Mouse (Mus musculus) v-Abl transformed pro-B cells (cell line): ENCODE data around the gene Pdp2.
"Not testable (repeated sequence)": the region's sequence is repeated elsewhere in the genome, so short reads cannot be mapped to it uniquely, and the experiment has no call there.

Experiments used
- in situ Hi-C, 2 experiments: fragments of 400-800 bp; cut with MboI; formaldehyde crosslinking; loops; one replicate each; pipeline ENCODE4 v1.15.1; 2025; ENCODE audit not compliant: unreplicated experiment in 2 of 2

Gene Pdp2

DNA sequence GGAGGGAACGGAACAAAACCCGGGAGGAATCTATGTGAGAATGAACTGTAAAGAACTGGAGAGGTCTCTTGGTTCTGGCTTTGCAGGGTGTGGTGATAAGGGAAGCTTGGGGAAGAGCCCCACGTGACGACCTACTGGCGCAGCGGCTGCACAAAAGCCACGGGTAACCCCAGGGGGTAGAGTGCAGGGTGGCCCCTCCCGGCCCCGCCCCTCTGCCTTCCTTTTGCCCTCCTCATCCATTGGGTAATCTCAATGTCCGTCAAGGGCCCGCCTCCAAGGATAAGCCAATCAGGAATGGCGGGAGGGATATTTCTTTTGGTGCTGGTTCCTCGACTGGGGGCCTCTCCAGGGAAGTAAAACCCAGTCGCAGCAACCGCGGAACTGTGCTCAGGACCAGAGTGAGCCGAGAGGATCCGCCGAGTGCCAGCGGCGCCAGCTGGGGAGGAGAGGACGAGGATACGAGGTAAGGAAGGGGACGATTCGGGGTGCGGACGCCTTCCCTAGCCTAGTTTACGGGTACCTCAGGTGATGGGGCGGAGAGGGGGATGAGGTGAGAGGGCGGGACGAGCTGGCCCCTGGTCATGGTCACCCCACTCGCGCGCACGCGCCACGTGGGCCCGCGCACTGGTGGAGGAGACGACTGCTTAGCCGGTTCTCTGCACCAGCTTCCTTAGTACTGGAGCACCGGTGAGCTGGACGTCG is at the start of gene Pdp2:
Pdp2 (plus strand) TSS at position 319 of the 702 bp plus-strand sequence.
- in situ Hi-C loops = loop anchor here in 1 of 2 experiments (5.0 kb wide), 1 partner anchor 51 kb away; the partner anchor contains the start of gene Ciao2b

GRCm38 (mm10) chr8:104541515-104541880 is 49.8 kb upstream of the Pdp2 start:
- in situ Hi-C loops = no loop called here

DNA sequence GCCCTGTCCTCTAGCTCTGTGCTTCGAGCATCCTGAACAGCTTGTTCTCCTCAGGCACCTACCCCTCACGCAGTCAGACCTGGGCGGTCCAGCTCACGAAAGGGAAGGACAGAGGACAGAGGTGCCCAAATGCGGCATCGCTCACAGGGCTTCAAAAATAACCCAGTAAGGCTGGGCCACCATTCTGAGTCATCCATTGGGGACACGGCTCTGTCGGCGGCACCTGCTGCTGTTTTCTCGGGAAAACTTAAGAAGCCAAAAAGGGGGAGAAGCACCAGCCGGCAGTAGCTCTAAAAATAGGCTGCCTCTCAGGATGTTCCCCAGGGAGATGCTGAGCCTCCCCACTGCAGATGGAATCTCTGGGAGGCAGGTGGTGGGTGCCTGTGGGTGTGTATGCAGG is 49.1 kb upstream of the Pdp2 start:
- in situ Hi-C loops = no loop called here

DNA sequence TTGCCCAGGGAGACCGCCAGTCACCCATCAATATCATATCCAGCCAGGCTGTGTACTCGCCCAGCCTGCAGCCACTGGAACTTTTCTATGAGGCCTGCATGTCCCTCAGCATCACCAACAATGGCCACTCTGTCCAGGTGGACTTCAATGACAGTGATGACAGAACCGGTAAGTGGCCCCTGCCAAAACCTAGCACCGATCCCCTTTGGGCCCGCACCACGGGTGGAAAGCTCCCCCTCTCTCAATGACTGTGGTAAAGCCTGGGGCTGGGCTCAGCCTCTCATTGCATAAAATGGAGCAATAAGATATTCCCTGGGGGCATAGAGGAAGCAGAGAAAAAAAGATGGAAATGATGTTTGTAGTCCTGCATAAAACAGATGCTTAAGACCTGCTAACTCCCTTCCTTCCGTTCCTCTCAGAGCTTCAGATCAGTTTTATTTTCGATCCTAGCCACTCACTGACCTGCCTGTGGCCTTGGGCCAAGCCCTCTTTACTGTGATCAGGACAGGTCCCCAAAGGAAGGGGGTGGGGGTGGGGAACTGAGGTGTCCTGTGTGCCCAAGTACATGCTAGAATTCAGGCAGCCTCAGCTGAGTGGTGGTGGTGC is 47.7 kb upstream of the Pdp2 start:
- in situ Hi-C loops = no loop called here

DNA sequence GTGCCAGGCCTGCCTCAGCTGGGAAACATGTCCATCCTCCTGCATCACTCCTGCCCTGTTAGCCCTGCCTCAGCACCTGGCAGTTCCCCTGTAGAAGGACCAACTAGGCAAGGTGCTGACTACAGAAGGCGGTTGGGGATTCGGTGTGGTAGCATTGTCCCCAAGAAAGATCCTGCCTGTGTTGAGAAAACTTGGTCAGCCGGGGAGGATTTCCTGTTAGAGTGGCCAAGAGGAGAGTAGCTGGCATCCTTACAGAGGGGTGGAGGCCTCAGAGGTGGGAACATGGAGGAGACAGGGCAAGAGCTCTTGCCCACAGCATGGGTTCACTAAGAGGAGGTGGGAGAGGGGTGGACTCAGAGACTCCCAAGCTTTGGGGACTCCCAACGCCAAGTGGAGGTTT is 36.1 kb upstream of the Pdp2 start:
- in situ Hi-C loops = no loop called here

DNA sequence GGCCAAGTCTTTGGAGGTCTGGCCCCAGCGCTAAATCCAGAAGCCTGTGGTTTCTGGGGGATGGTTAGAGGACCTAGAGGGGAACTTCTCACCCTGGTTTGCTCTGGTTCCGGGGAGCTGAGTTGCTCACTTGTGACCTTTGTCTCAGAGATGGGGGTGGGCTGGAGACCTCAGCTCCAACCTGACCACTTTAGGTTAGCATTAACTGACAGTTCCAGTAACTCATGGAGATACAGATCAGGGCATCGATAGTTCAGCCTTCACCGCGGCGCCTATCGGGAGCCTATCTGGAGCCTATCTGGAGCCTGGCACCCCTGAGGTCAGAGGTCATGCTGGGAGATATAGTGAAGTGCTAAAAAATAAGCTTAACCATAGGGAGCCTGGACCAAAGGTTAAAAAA is 34.0 kb upstream of the Pdp2 start:
- in situ Hi-C loops = no loop called here

DNA sequence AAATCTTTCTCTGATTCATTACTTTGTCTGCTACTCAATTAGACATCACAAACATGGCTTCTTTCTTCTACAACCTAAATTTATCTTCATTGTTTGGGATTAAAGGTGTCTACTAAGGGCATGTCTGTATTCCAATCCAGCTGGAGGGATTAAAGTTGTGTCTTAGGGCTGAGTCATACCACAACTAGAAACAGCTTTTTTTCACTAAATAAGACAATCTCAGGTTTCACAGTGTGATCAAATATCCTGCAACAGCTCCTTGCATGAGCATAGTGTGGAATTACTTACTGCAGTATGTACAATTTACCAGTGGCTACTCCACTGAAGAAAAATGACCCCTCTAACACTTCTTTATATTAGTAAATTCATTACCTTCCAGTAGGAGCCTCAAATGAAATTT is 30.5 kb upstream of the Pdp2 start:
- in situ Hi-C loops = loop anchor here in 1 of 2 experiments (10.0 kb wide), 1 partner anchor 116 kb away; the partner anchor contains the start of gene Dync1li2

DNA sequence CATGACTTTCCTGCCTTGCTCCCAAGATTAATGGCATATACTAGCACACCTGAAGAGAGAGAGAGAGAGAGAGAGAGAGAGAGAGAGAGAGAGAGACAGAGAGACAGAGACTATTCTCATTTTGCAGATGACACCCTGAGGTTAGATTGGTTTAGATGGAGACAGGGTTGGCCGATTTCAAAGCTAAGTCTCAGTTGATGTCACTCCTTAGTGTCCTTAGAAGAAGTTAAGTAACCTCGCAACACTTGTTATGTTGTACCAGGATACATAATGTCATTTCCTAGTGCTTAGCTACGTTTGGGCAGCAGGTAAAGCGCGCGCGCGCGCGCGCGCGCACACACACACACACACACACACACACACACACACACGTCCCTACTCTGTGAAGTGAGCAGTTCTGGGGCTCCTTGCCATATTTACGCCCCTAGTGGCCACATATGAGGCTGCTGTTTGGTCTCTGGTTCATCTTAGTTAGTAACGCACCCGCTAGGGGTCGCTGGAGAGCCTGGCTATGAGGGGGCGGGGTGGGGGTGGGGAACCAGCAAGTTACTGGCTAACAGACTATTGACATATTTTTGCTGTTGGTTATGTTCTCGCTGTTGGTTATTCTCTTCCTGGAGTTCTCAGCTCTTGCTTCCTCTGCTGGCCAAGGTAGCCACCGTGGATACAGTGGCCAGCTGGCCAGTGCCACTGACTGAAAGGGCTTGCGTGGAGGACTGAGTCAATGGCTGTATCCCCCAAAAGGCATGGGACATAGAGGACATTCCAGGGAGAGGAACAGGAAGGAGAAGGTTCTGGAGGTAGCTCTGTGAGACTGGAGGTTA is 26.4 kb upstream of the Pdp2 start:
- in situ Hi-C loops = loop anchor here in 1 of 2 experiments (10.0 kb wide), 1 partner anchor 120 kb away; the partner anchor contains the start of gene Dync1li2

DNA sequence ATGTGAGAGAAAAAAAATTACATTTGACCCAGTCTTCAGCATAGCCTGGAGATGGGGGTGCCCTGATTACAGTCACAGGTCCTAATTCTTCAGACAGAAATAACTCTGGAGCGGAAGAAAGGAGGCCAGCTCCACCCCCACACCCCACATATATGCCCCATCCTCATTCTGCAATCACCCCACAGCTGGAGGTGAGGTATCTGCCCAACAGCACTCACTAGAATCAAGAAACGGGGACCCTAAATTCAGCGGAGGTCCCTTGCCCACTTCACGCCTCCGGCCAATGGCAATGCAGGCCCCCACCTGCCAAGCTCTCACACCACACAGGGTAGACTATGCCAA is 25.8 kb upstream of the Pdp2 start:
- in situ Hi-C loops = loop anchor here in 1 of 2 experiments (10.0 kb wide), 1 partner anchor 121 kb away; the partner anchor contains the start of gene Dync1li2

- in situ Hi-C loops = loop anchor here in 1 of 2 experiments (10.0 kb wide), 1 partner anchor 125 kb away; the partner anchor contains the start of gene Dync1li2
Measured at GRCm38 (mm10) chr8:104569559-104569958, 21.7 kb upstream of the Pdp2 start.

DNA sequence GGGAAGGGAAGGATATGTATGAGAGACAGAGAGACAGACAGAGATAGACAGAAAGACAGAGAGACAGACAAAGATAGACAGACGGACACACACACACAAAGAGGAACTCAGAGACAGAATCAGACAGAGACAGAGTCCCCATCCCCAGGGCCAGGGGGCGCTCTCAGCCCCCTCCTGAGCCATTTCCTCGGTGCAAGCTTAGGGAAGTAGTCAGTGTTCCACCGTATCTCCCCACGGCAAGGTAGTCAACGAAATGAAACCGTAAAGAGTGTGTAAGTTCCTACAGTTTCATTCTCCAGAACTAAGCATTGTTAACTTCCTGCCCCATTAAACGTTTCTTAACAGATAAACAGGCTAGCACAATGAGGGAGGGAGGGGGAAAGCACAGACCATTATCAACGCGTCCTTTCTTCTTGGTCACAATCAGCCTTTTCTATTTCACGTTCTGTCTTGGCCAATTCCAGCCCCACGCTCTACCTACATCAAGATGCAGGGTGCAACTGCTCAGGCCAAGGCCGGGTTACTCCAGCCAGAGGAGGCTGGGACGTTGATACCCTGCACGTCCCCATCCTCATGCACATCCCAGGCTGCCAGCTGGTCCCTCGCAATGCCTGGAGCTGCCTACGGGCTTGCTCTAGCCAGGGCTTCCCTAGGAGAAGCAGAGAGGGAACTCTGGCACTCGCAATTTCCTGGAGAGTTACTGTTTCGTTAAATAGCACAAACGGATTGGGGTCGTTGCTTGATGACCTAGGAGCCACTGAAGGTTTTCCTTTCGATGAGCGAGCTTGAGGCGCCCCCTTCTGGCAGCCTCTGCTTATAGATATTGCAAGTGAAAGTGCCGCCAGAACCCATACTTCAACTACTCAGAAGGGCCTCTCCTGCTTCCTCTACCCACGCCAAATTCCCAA is 20.6 kb upstream of the Pdp2 start:
- in situ Hi-C loops = loop anchor here (5.0 kb wide), 2 partner anchors 228 to 428 kb away; no protein-coding TSS in a partner anchor

DNA sequence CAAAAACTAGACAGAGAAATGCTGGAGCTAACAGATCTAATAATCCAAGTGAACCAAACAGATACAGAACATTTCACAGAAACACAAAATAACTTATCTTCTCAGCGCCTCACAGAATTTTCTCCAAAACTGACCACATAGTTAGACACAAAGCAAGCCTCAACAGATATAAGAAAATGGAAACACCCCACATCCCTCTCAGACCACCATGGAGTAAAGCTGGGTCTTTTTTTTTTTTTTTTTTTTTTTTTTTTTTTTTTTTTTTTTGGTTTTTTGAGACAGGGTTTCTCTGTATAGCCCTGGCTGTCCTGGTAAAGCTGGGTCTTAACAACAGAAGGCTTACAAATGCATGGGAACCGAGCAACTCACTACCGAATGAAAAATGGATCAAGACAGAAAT is 14.4 kb upstream of the Pdp2 start:
- in situ Hi-C loops = no loop called here

- in situ Hi-C loops = not testable (repeated sequence)
Measured at GRCm38 (mm10) chr8:104577606-104578005, 13.6 kb upstream of the Pdp2 start.

GRCm38 (mm10) chr8:104584522-104584921 is 6.7 kb upstream of the Pdp2 start:
- in situ Hi-C loops = no loop called here

GRCm38 (mm10) chr8:104590284-104590683 is 967 bp upstream of the Pdp2 start:
- in situ Hi-C loops = loop anchor here in 1 of 2 experiments (5.0 kb wide), 1 partner anchor 52 kb away; the partner anchor contains the start of gene Ciao2b

- in situ Hi-C loops = loop anchor here in 1 of 2 experiments (5.0 kb wide), 1 partner anchor 50 kb away; the partner anchor contains the start of gene Ciao2b
Measured at GRCm38 (mm10) chr8:104591856-104592255, 605 bp downstream of the Pdp2 start.

GRCm38 (mm10) chr8:104592566-104592965 is 1.3 kb downstream of the Pdp2 start:
- in situ Hi-C loops = loop anchor here in 1 of 2 experiments (5.0 kb wide), 1 partner anchor 50 kb away; the partner anchor contains the start of gene Ciao2b

DNA sequence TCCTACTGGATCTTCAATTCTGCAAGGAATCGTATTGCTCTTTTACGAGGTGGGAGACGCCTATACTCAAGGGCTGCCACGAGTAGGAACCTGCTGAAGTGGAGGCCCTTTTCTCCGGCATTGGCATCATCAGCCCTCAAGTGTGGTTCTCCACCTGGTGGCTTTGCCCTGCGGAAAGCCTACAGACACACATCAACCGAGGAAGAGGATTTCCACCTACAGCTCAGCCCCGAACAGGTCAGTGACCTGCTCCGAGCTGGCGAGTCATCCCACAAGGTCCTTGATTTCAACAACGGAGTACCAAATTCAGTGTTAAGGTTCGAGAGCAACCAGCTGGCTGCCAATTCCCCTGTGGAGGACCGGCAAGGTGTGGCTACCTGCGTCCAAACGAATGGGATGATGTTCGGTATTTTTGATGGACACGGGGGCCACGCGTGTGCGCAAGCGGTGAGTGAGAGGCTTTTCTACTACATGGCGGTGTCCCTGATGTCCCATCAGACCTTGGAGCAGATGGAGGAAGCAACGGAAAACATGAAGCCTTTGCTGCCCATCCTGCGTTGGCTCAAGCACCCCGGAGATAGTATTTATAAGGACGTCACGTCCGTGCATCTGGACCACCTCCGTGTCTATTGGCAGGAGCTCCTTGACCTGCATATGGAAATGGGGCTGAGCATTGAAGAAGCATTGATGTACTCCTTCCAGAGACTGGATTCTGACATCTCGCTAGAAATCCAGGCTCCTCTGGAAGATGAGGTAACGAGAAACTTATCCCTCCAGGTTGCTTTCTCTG is 2.5 kb downstream of the Pdp2 start:
- in situ Hi-C loops = loop anchor here in 1 of 2 experiments (5.0 kb wide), 1 partner anchor 49 kb away; the partner anchor contains the start of gene Ciao2b
